Mouse (Mus musculus) lung, postnatal 0 days (tissue): ENCODE data around the gene Cox6b2.

Source experiments
- CTCF ChIP-seq: IDR thresholded peaks from 2 replicates; pipeline ENCODE4 v1.5.1; 2016; ENCODE audit warnings: antibody characterized with exemption, mild to moderate bottlenecking
- EP300 ChIP-seq: IDR thresholded peaks from 2 replicates; pipeline ENCODE4 v1.6.1; 2016; ENCODE audit warnings: antibody characterized with exemption, mild to moderate bottlenecking, control low read depth

DNA sequence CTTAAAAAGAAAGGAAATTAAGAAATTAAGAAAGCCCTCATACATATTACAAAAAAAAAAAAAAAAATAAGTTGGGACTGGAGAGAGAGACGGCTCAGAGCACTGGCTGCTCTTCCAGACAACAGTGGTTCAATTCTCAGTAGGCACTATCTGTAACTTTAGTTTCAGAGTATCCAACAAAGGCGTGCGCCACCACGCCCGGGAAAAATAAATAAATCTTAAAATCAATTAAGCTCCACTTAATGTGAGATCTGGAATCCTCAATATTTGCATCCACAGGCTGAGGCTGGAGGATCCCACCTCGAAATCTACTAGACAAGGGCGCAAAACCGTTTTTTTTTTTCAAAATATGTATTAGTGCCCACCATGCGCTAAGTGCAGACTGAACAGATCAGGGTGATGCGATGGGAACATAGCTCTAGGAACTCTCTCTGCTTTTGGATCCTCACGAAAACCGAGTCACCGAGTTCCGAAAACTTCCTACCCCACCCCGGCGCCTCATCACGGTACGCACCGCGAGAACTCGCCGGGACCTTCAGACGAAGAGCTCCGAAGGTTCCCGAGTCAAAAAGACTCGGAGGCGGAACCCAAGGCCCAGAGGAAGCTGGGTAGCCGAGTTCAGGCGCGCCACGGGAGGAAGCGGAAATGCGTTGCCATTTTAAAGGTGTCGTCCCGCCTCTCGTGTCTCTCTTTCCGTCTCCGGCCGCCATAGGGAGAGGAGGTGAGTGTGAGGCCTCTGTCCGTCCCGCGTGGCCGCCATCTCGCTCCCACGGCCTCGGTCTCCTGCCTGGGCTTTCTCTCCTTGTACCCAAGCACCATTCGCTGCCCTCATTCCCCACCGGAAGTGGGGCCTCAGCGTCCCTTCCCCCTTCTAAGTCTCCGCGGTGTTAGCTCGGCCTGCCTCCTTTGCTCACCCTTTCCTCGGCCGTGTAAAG is 39.7 kb upstream of the Cox6b2 start, which contains the start of gene Rpl28:
- no peak for TF ChIP-seq CTCF
- TF ChIP-seq EP300, result peak; percentile 43; the same call in 1 of the 2 replicates
